Mouse (Mus musculus): Measurements from ENCODE around the gene Scn4a.

Scn4a gene

GRCm38 (mm10) chr11:106313533-106313932 lies 39.6 kb downstream of the Scn4a start:
- DNase-seq: no peak

- no peak for DNase-seq
Measured at GRCm38 (mm10) chr11:106310123-106310522, 43.0 kb downstream of the Scn4a start.

GRCm38 (mm10) chr11:106308162-106308561 lies 44.9 kb downstream of the Scn4a start:
- no peak for DNase-seq

GRCm38 (mm10) chr11:106307432-106307831 lies 45.7 kb downstream of the Scn4a start:
- no peak for DNase-seq

GRCm38 (mm10) chr11:106306758-106307157 lies 46.3 kb downstream of the Scn4a start:
- DNase-seq: no peak

- DNase-seq: no peak
Measured at GRCm38 (mm10) chr11:106306065-106306385, 47.1 kb downstream of the Scn4a start.

- DNase-seq: no peak
Measured at GRCm38 (mm10) chr11:106305348-106306064, 47.6 kb downstream of the Scn4a start.

GRCm38 (mm10) chr11:106302634-106303033 lies 50.5 kb downstream of the Scn4a start:
- DNase-seq: peak; percentile 12

GRCm38 (mm10) chr11:106301765-106302164 lies 51.3 kb downstream of the Scn4a start, which contains the start of gene Gh:
Gene Gh, minus strand, starts transcription at chr11:106301865.
- DNase-seq: no peak

- DNase-seq: no peak
Measured at GRCm38 (mm10) chr11:106291861-106292260, 61.2 kb downstream of the Scn4a start.

- no peak for DNase-seq
Measured at GRCm38 (mm10) chr11:106290376-106290775, 62.7 kb downstream of the Scn4a start.

- DNase-seq: no peak
Measured at GRCm38 (mm10) chr11:106289369-106289768, 63.7 kb downstream of the Scn4a start.

GRCm38 (mm10) chr11:106286987-106287386 lies 66.1 kb downstream of the Scn4a start:
- no peak for DNase-seq

- no peak for DNase-seq
Measured at GRCm38 (mm10) chr11:106286206-106286605, 66.9 kb downstream of the Scn4a start.

GRCm38 (mm10) chr11:106284126-106284525 lies 69.0 kb downstream of the Scn4a start:
- DNase-seq: no peak

- no peak for DNase-seq
Measured at GRCm38 (mm10) chr11:106283371-106283770, 69.7 kb downstream of the Scn4a start.

GRCm38 (mm10) chr11:106282452-106282851 lies 70.6 kb downstream of the Scn4a start:
- DNase-seq: no peak

- DNase-seq: peak; percentile 92
Measured at GRCm38 (mm10) chr11:106276454-106276853, 76.6 kb downstream of the Scn4a start, which contains the start of gene Tcam1. Gene Tcam1, plus strand, starts transcription at chr11:106276672.

GRCm38 (mm10) chr11:106274971-106275411 lies 78.1 kb downstream of the Scn4a start:
- no peak for DNase-seq

GRCm38 (mm10) chr11:106274374-106274773 lies 78.7 kb downstream of the Scn4a start:
- no peak for DNase-seq

GRCm38 (mm10) chr11:106273811-106274210 lies 79.3 kb downstream of the Scn4a start:
- no peak for DNase-seq

- DNase-seq: no peak
Measured at GRCm38 (mm10) chr11:106273311-106273684, 79.8 kb downstream of the Scn4a start.

GRCm38 (mm10) chr11:106272644-106273310 lies 80.3 kb downstream of the Scn4a start, which contains the start of gene Smarcd2:
Gene Smarcd2, minus strand, starts transcription at chr11:106272972.
- DNase-seq: peak; percentile 100

Data from right cerebral cortex, adult 18-20 months (tissue).